Mouse (Mus musculus) spleen, adult 2 months (tissue): Measurements from ENCODE around the gene Hk2.

Source experiments
- CTCF ChIP-seq: fragments of 200-500 bp; IDR thresholded peaks from 2 replicates; pipeline ENCODE4 v1.5.1; 2011; ENCODE audit warnings: mild to moderate bottlenecking, inconsistent platforms; ENCODE audit not compliant: insufficient read depth, insufficient read length, insufficient replicate concordance; ENCODE audit errors: extremely low read depth
- POLR2A ChIP-seq: fragments of 200-500 bp; IDR thresholded peaks from 2 replicates; pipeline ENCODE4 v1.6.1; 2011; ENCODE audit warnings: low read depth, low read length, inconsistent platforms

DNA sequence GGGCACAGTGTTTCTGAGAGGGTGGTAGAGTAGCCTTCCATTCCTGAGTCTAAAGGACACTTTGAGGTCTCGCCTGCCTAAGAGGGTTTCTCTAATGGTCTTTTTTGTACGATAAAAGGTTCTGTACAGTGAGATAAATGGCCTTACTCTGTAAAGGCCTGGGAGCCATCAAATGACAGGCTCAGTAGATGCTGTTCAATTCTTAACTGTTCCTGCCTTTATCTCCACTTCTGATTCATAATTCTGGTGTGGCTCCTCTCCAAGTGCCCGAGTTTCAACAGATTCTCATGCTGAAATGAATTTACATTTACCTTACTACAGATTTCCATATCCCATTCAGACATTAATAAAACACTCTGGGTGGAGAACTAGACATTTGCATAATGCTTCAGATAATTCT is 46.5 kb upstream of the Hk2 start:
- TF ChIP-seq CTCF (no peak), POLR2A (no peak)
